Comparison of ENCODE assay signal across 8 mouse cellular contexts in the genomic region with DNA sequence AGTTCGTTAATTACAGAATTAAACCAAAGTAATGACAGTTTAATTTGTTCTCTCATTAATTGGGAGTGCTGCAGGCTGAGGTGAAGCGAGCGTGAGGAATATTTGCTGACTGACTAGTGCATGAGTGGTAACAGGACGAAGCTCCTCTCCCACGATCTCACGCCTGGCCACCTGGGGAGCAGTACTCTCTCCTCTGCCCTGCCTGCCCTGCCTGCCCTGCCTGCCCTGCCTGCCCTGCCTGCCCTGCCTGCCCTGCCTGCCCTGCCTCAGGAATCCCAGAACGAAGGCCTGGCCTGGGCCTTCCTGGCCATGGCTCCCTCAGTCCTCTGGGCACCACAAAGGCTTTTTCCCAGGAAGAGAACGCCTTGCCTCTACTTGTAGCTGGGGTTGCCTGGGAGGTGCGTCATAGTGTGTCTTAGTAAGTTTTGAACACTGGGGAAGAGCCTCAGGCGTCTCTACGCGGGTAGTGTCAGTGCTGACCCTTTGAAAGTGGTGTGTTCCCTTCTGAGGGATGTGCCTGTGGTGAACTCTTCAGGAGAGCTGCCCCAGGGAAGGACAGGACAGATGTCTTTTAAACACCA.
A peak's percentile ranks its signal among the peaks of the same experiment; 100 is the strongest.
DNase-seq lines count a peak whose midpoint lies in the region; ATAC-seq and TF ChIP-seq lines count a peak whose summit lies in the region.

No protein-coding gene starts in this region.

- H3K4me3 ChIP-seq in layer of hippocampus, adult 2 months: peak overlapping the region; percentile 52
- H3K4me3 ChIP-seq in forebrain, embryonic 13.5 days: peak overlapping the region; percentile 27
- peak overlapping the region; percentile 35 for H3K4me3 ChIP-seq in kidney, embryonic 16.5 days (ENCODE audit: low read length)
- peak overlapping the region; percentile 21 for H3K4me3 ChIP-seq in neural tube, embryonic 13.5 days

- peak; percentile 73 for ATAC-seq in forebrain, embryonic 13.5 days
- ATAC-seq in kidney, embryonic 16.5 days (ENCODE audit: low FRiP score, low TSS enrichment): peak; percentile 58; the same call in 1 of the 2 replicates
- peak; percentile 26; the same call in 1 of the 2 replicates for ATAC-seq in neural tube, embryonic 13.5 days (ENCODE audit: low read depth)

- H3K9ac ChIP-seq in forebrain, embryonic 13.5 days: peak overlapping the region; percentile 23; the same call in 1 of the 2 replicates
- peak overlapping the region; percentile 41; the same call in 1 of the 2 replicates for H3K9ac ChIP-seq in kidney, embryonic 16.5 days (replicated peaks; ENCODE audit: low read length)
- peak overlapping the region; percentile 50; the same call in 1 of the 2 replicates for H3K9ac ChIP-seq in neural tube, embryonic 13.5 days

- WGBS in forebrain, embryonic 13.5 days: 5% methylated on average over 12 of the region's 12 CpGs
- WGBS in kidney, embryonic 16.5 days: 26% methylated on average over 12 of the region's 12 CpGs
- WGBS in neural tube, embryonic 13.5 days: 14% methylated on average over 12 of the region's 12 CpGs

- no peak overlapping the region for H3K27ac ChIP-seq in layer of hippocampus, adult 2 months
- peak overlapping the region; percentile 78 for H3K27ac ChIP-seq in forebrain, embryonic 13.5 days
- 0 out of 2 replicates have a peak overlapping the region, but pooled peaks have one; percentile 1 for H3K27ac ChIP-seq in kidney, embryonic 16.5 days (ENCODE audit: low read length)
- peak overlapping the region; percentile 81 for H3K27ac ChIP-seq in neural tube, embryonic 13.5 days (replicated peaks)

- no peaks in the 10 kb centered on the region for H3K36me3 ChIP-seq in forebrain, embryonic 13.5 days (ENCODE audit: poor library complexity, severe bottlenecking)
- no peaks in the 10 kb centered on the region for H3K36me3 ChIP-seq in kidney, embryonic 16.5 days (ENCODE audit: insufficient read depth, low read length)
- H3K36me3 ChIP-seq in neural tube, embryonic 13.5 days: no peaks in the 10 kb centered on the region

- no peak for DNase-seq in layer of hippocampus, adult 2 months (ENCODE audit: low spot score in 2 of 2)
- DNase-seq in layer of hippocampus, adult 11-12 months (ENCODE audit: low spot score): no peak
- no peak for DNase-seq in frontal cortex, postnatal 36 days (ENCODE audit: low spot score in 2 of 2)
- no peak for DNase-seq in gastrocnemius, postnatal 36 days
- DNase-seq in cerebellum, adult 11 months: no peak

- H3K4me2 ChIP-seq in forebrain, embryonic 13.5 days: peak overlapping the region; percentile 56
- H3K4me2 ChIP-seq in kidney, embryonic 16.5 days (replicated peaks; ENCODE audit: low read depth, low read length): peak overlapping the region; percentile 62
- peak overlapping the region; percentile 55 for H3K4me2 ChIP-seq in neural tube, embryonic 13.5 days

- no peaks in the 10 kb centered on the region for H3K9me3 ChIP-seq in forebrain, embryonic 13.5 days (replicated peaks)
- no peaks in the 10 kb centered on the region for H3K9me3 ChIP-seq in kidney, embryonic 16.5 days (ENCODE audit: low read length)
- no peaks in the 10 kb centered on the region for H3K9me3 ChIP-seq in neural tube, embryonic 13.5 days

- intact Hi-C loops in gastrocnemius, postnatal 36 days (cut with DNase I): no loop called here

- peaks cover 56% of the 10 kb centered on the region for H3K4me1 ChIP-seq in forebrain, embryonic 13.5 days
- peaks cover 20% of the 10 kb centered on the region for H3K4me1 ChIP-seq in kidney, embryonic 16.5 days (ENCODE audit: insufficient read depth, low read length)
- H3K4me1 ChIP-seq in neural tube, embryonic 13.5 days (replicated peaks): peaks cover 70% of the 10 kb centered on the region

- peaks cover 39% of the 10 kb centered on the region for H3K27me3 ChIP-seq in forebrain, embryonic 13.5 days
- peaks cover 19% of the 10 kb centered on the region; the same call in 1 of the 2 replicates for H3K27me3 ChIP-seq in kidney, embryonic 16.5 days (ENCODE audit: insufficient read depth, low read length)
- H3K27me3 ChIP-seq in neural tube, embryonic 13.5 days: no peaks in the 10 kb centered on the region

- no peak for TF ChIP-seq CTCF in layer of hippocampus, adult 2 months (conservative IDR thresholded peaks at IDR 0.05)
